ENCODE assay signal across 10 mouse cellular contexts in genomic region chr16:30515418-30515817, GRCm38 (mm10). TPM values are rescaled to one million over a fixed set of nuclear protein-coding genes. Genes with fewer than 3 reads are reported as not detected.
DNase-seq lines count a peak whose midpoint lies in the region; ATAC-seq and TF ChIP-seq lines count a peak whose summit lies in the region.
"Had no signal": no experiment of that assay in that cellular context is flagged by ENCODE, and none has a peak within 500 bp of the region (broad histone marks: within the 10 kb centered on the region; RNA-seq: fewer than 3 reads in every experiment).

No protein-coding gene starts in this region.

- no peak for TF ChIP-seq POLR2A in liver, adult 2 months (IDR thresholded peaks at IDR 0.05; ENCODE audit: extremely low read depth, insufficient read depth, low read length)

- H3K4me2 ChIP-seq in forebrain, postnatal 0 days (ENCODE audit: low read depth) = no peak overlapping the region
- H3K4me2 ChIP-seq in forebrain, embryonic 13.5 days = no peak overlapping the region
- H3K4me2 ChIP-seq in liver, embryonic 11.5 days = no peak overlapping the region
- H3K4me2 ChIP-seq in forebrain, embryonic 14.5 days (ENCODE audit: low read length) = no peak overlapping the region
- H3K4me2 ChIP-seq: embryonic facial prominence, embryonic 13.5 days; limb, embryonic 15.5 days had no signal

- peak; percentile 30 for DNase-seq in forebrain, postnatal 0 days
- no peak for DNase-seq in liver, adult 2 months (ENCODE audit: extremely low read depth, low read depth, low spot score)
- DNase-seq in liver, embryonic 11.5 days (ENCODE audit: low spot score) = no peak
- DNase-seq in naive thymus-derived CD4-positive, alpha-beta T cell, adult 2 months (ENCODE audit: low read depth) = peak; percentile 77
- DNase-seq in gastrocnemius, adult 18-20 months (ENCODE audit: low spot score) = no peak
- DNase-seq in forebrain, embryonic 14.5 days (ENCODE audit: low spot score) = no peak

- no peak overlapping the region for H3K9ac ChIP-seq in forebrain, postnatal 0 days
- H3K9ac ChIP-seq in forebrain, embryonic 13.5 days = no peak overlapping the region
- H3K9ac ChIP-seq in liver, adult 2 months (ENCODE audit: low read depth, low read length) = no peak overlapping the region
- no peak overlapping the region for H3K9ac ChIP-seq in liver, embryonic 11.5 days (ENCODE audit: low read depth, low read length)
- H3K9ac ChIP-seq in forebrain, embryonic 14.5 days (ENCODE audit: low read length) = no peak overlapping the region
- H3K9ac ChIP-seq: embryonic facial prominence, embryonic 13.5 days; limb, embryonic 15.5 days had no signal

- TF ChIP-seq CTCF in forebrain, postnatal 0 days (IDR thresholded peaks at IDR 0.05; ENCODE audit: low read depth) = peak; percentile 61
- peak; percentile 68 for TF ChIP-seq CTCF in liver, adult 2 months (IDR thresholded peaks at IDR 0.05; ENCODE audit: low read depth, low read length)
- TF ChIP-seq CTCF in E14TG2a.4 (conservative IDR thresholded peaks at IDR 0.05; ENCODE audit: low read length) = peak; percentile 85

- no peak overlapping the region for H3K4me3 ChIP-seq in forebrain, postnatal 0 days (ENCODE audit: low read depth, low read length)
- no peak overlapping the region for H3K4me3 ChIP-seq in forebrain, embryonic 13.5 days
- no peak overlapping the region for H3K4me3 ChIP-seq in liver, adult 2 months (ENCODE audit: insufficient read depth, low read depth, low read length)
- H3K4me3 ChIP-seq in liver, embryonic 11.5 days (ENCODE audit: low read depth, low read length) = no peak overlapping the region
- H3K4me3 ChIP-seq in E14TG2a.4 (replicated peaks; ENCODE audit: low read length) = no peak overlapping the region
- no peak overlapping the region for H3K4me3 ChIP-seq in forebrain, embryonic 14.5 days (ENCODE audit: low read depth, low read length)
- H3K4me3 ChIP-seq: embryonic facial prominence, embryonic 13.5 days; limb, embryonic 15.5 days had no signal

- no peaks in the 10 kb centered on the region for H3K27me3 ChIP-seq in forebrain, postnatal 0 days (ENCODE audit: insufficient read depth, low read length)
- H3K27me3 ChIP-seq in forebrain, embryonic 13.5 days = no peaks in the 10 kb centered on the region
- no peaks in the 10 kb centered on the region for H3K27me3 ChIP-seq in liver, adult 2 months (ENCODE audit: control insufficient read depth, insufficient read depth, low read length)
- H3K27me3 ChIP-seq in liver, embryonic 11.5 days (replicated peaks; ENCODE audit: control insufficient read depth, insufficient read depth, low read length) = no peaks in the 10 kb centered on the region; the same call in none of the 2 replicates
- 0 out of 2 replicates have a peak, but pooled peaks cover 6% of the 10 kb centered on the region for H3K27me3 ChIP-seq in E14TG2a.4 (ENCODE audit: insufficient read depth, low read length)
- H3K27me3 ChIP-seq in forebrain, embryonic 14.5 days (replicated peaks; ENCODE audit: control insufficient read depth, insufficient read depth, low read length) = no peaks in the 10 kb centered on the region
- H3K27me3 ChIP-seq: embryonic facial prominence, embryonic 13.5 days; limb, embryonic 15.5 days had no signal

- H3K4me1 ChIP-seq in forebrain, postnatal 0 days (ENCODE audit: insufficient read depth) = no peaks in the 10 kb centered on the region
- H3K4me1 ChIP-seq in forebrain, embryonic 13.5 days = peaks cover 15% of the 10 kb centered on the region
- H3K4me1 ChIP-seq in liver, adult 2 months (ENCODE audit: control insufficient read depth, insufficient read depth, low read length) = peaks cover 21% of the 10 kb centered on the region
- H3K4me1 ChIP-seq in liver, embryonic 11.5 days (replicated peaks; ENCODE audit: control insufficient read depth, insufficient read depth, low read length) = peaks cover 21% of the 10 kb centered on the region
- H3K4me1 ChIP-seq in E14TG2a.4 (replicated peaks; ENCODE audit: low read depth, low read length) = peaks cover 51% of the 10 kb centered on the region
- peaks cover 10% of the 10 kb centered on the region; the same call in 1 of the 2 replicates for H3K4me1 ChIP-seq in forebrain, embryonic 14.5 days (ENCODE audit: control insufficient read depth, insufficient read depth, low read length)

- H3K36me3 ChIP-seq in forebrain, postnatal 0 days (ENCODE audit: insufficient read depth) = peaks cover 51% of the 10 kb centered on the region
- peaks cover 46% of the 10 kb centered on the region for H3K36me3 ChIP-seq in forebrain, embryonic 13.5 days (ENCODE audit: poor library complexity, severe bottlenecking)
- H3K36me3 ChIP-seq in liver, adult 2 months (ENCODE audit: control insufficient read depth, insufficient read depth, low read length) = no peaks in the 10 kb centered on the region
- H3K36me3 ChIP-seq in liver, embryonic 11.5 days (ENCODE audit: control insufficient read depth, insufficient read depth, low read length) = no peaks in the 10 kb centered on the region
- no peaks in the 10 kb centered on the region for H3K36me3 ChIP-seq in E14TG2a.4 (ENCODE audit: insufficient read depth, low read length)
- peaks cover 40% of the 10 kb centered on the region for H3K36me3 ChIP-seq in forebrain, embryonic 14.5 days (ENCODE audit: control insufficient read depth, insufficient read depth, low read length)
- H3K36me3 ChIP-seq: limb, embryonic 15.5 days had no signal

- no peak overlapping the region for H3K27ac ChIP-seq in forebrain, postnatal 0 days (ENCODE audit: low read depth, low read length)
- no peak overlapping the region for H3K27ac ChIP-seq in forebrain, embryonic 13.5 days
- no peak overlapping the region for H3K27ac ChIP-seq in liver, adult 2 months (replicated peaks; ENCODE audit: insufficient read depth, low read depth, low read length)
- no peak overlapping the region for H3K27ac ChIP-seq in liver, embryonic 11.5 days (ENCODE audit: low read depth, low read length)
- H3K27ac ChIP-seq in forebrain, embryonic 14.5 days (ENCODE audit: low read depth, low read length) = no peak overlapping the region
- H3K27ac ChIP-seq: embryonic facial prominence, embryonic 13.5 days; limb, embryonic 15.5 days had no signal

- WGBS in forebrain, postnatal 0 days = 69% methylated on average over 12 of the region's 12 CpGs
- 67% methylated on average over 12 of the region's 12 CpGs for WGBS in forebrain, embryonic 13.5 days
- 69% methylated on average over 12 of the region's 12 CpGs for WGBS in liver, adult 2 months
- WGBS in liver, embryonic 11.5 days = 61% methylated on average over 12 of the region's 12 CpGs
- WGBS in forebrain, embryonic 14.5 days = 70% methylated on average over 12 of the region's 12 CpGs

- H3K9me3 ChIP-seq in forebrain, postnatal 0 days (ENCODE audit: low read length) = no peaks in the 10 kb centered on the region
- no peaks in the 10 kb centered on the region for H3K9me3 ChIP-seq in forebrain, embryonic 13.5 days (replicated peaks)
- no peaks in the 10 kb centered on the region for H3K9me3 ChIP-seq in liver, embryonic 11.5 days (ENCODE audit: control insufficient read depth, low read length)
- no peaks in the 10 kb centered on the region for H3K9me3 ChIP-seq in E14TG2a.4 (ENCODE audit: low read length)
- H3K9me3 ChIP-seq in forebrain, embryonic 14.5 days (replicated peaks; ENCODE audit: control insufficient read depth, low read length) = no peaks in the 10 kb centered on the region
- H3K9me3 ChIP-seq: limb, embryonic 15.5 days had no signal

- H3K79me2 ChIP-seq in liver, adult 2 months (ENCODE audit: control insufficient read depth, insufficient read depth, low read length) = no peaks in the 10 kb centered on the region

- no peak for ATAC-seq in forebrain, postnatal 0 days
- no peak for ATAC-seq in forebrain, embryonic 13.5 days
- no peak for ATAC-seq in liver, embryonic 11.5 days (replicated peaks; ENCODE audit: low FRiP score)
- no peak for ATAC-seq in forebrain, embryonic 14.5 days

RNA-seq across cellular contexts. Expression of gene Tmem44, which starts 35.2 kb away (rescaled TPM):
- total RNA-seq in forebrain, postnatal 0 days (2014; rRNA removed) = 107 and 113 TPM in 2 replicates
- 66.1 and 66.6 TPM in 2 replicates for polyA plus RNA-seq in forebrain, postnatal 0 days (2015; fragmentation: Nextera tagmentation; extraction: Ambion mirVana)
- polyA plus RNA-seq in forebrain, embryonic 13.5 days (2015; fragmentation: Nextera tagmentation; extraction: Ambion mirVana) = 56.2 and 60.8 TPM in 2 replicates
- 1.2 and 1.3 TPM in 2 replicates for total RNA-seq in liver, adult 2 months (2014; rRNA removed)
- 0.80 and 2.0 TPM in 2 replicates for polyA plus RNA-seq in liver, adult 2 months (2012; rRNA removed)
- 3.5 and 4.1 TPM in 2 replicates for polyA plus RNA-seq in liver, embryonic 11.5 days (2014; fragmentation: Nextera tagmentation; extraction: Ambion mirVana)
- 1 to 10 TPM; 1.3 to 1.9 TPM for total RNA-seq in gastrocnemius, adult 18-20 months (2021)
- polyA plus RNA-seq in forebrain, embryonic 14.5 days (2014; fragmentation: Nextera tagmentation; extraction: Ambion mirVana) = 57.5 and 62.4 TPM in 2 replicates

Comparison
In these comparisons a context has a peak if more than half of its experiments do, and no peak if none do; other contexts are left out.
1. DNase-seq: peak in forebrain, postnatal 0 days (single experiment) and naive thymus-derived CD4-positive, alpha-beta T cell, adult 2 months (single experiment); none in liver, adult 2 months (single experiment), liver, embryonic 11.5 days (single experiment), gastrocnemius, adult 18-20 months (single experiment) and forebrain, embryonic 14.5 days (single experiment).
2. RNA of gene Tmem44, which starts 35.2 kb away (polyA plus RNA-seq): 66.1 to 66.6 TPM in forebrain, postnatal 0 days, 57.5 to 62.4 TPM in forebrain, embryonic 14.5 days and 56.2 to 60.8 TPM in forebrain, embryonic 13.5 days; 3.5 to 4.1 TPM in liver, embryonic 11.5 days and 0.80 to 2.0 TPM in liver, adult 2 months; every median in the first group is over 10 times any median in the second.
3. Peak in every context shown above with its lines, with median percentiles within 50 percentile points of each other: CTCF ChIP-seq.